Mouse (Mus musculus) megakaryocyte, embryonic 14.5 days (primary cell): ENCODE measurements around the gene Cask. TPM values are rescaled to one million over a fixed set of nuclear protein-coding genes. Genes with fewer than 3 reads are reported as not detected.

Source experiments
- H3K27me3 ChIP-seq: replicated peaks from 2 replicates; pipeline ENCODE3; 2012; ENCODE audit warnings: inconsistent platforms
- H3K36me3 ChIP-seq: replicated peaks from 2 replicates; pipeline ENCODE3; 2012; ENCODE audit warnings: low read length, inconsistent platforms, mixed read lengths
- H3K4me1 ChIP-seq: 2 replicates; pipeline ENCODE4 v1.6.1; 2012; ENCODE audit warnings: inconsistent platforms
- H3K4me3 ChIP-seq: replicated peaks from 2 replicates; pipeline ENCODE3; 2012; ENCODE audit warnings: moderate library complexity, mild to moderate bottlenecking, inconsistent platforms
- H3K9me3 ChIP-seq: 2 replicates; pipeline ENCODE4 v1.6.1; 2012; ENCODE audit warnings: inconsistent platforms
- FLI1 ChIP-seq: IDR thresholded peaks from 2 replicates; pipeline ENCODE4 v1.6.1; 2012; ENCODE audit warnings: low read length, inconsistent platforms, mixed read lengths
- GATA1 ChIP-seq: IDR thresholded peaks from 3 replicates; pipeline ENCODE4 v1.6.1; 2012; ENCODE audit warnings: mixed read lengths, low read length, inconsistent platforms, borderline replicate concordance
- polyA plus RNA-seq: library from polyadenylated mRNA; stranded (reverse); fragments of >175 nt; gene quantifications from 2 replicates; pipeline ENCODE4 v1.2.3, GENCODE M21; 2012; ENCODE audit warnings: low replicate concordance; ENCODE audit not compliant: insufficient read depth

The Cask gene
- polyA plus RNA-seq, 1 experiment = 0.16 TPM

DNA sequence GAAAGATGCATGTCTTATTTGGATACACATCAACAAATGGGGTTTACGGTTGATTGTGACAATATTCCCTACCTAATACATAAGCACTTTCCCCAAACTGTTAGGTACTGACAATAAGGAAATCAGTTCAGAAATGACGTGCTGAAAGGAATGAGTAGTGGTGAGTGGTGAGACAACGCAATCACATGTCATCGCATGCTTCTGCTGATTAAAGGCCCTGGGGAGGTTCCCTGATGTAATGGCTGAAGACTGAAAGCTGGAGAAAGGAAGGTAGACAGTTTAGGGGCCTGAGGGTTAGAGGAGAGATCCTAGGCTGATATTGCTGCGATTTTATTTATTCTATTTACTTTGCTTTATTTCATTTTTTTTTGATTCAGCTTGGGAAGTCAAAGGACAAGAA, 240.1 kb downstream of the Cask start:
- H3K4me3 ChIP-seq = no peak overlapping the region
- TF ChIP-seq FLI1 (no peak), GATA1 (no peak)
- H3K27me3 ChIP-seq = peaks cover 6% of the 10 kb centered on the region
- H3K36me3 ChIP-seq = no peaks in the 10 kb centered on the region
- peaks cover 5% of the 10 kb centered on the region; the same call in 1 of the 2 replicates for H3K4me1 ChIP-seq
- no peaks in the 10 kb centered on the region for H3K9me3 ChIP-seq

- Histone ChIP-seq H3K36me3 (no peaks in the 10 kb centered on the region), H3K4me3 (no peak overlapping the region), H3K4me1 (peaks cover 5% of the 10 kb centered on the region; the same call in 1 of the 2 replicates), H3K27me3 (peaks cover 2% of the 10 kb centered on the region), H3K9me3 (no peaks in the 10 kb centered on the region)
- TF ChIP-seq GATA1 = no peak
- no peak for TF ChIP-seq FLI1
These were observed 243.4 kb downstream of the Cask start for GRCm38 (mm10) chrX:13607752-13608151.

- Histone ChIP-seq H3K4me3 (no peak overlapping the region), H3K27me3 (peaks cover 2% of the 10 kb centered on the region), H3K36me3 (no peaks in the 10 kb centered on the region), H3K4me1 (peaks cover 5% of the 10 kb centered on the region; the same call in 1 of the 2 replicates), H3K9me3 (no peaks in the 10 kb centered on the region)
- TF ChIP-seq FLI1 (no peak), GATA1 (no peak)
These were observed 244.4 kb downstream of the Cask start for GRCm38 (mm10) chrX:13606741-13607140.

GRCm38 (mm10) chrX:13599966-13600365, 251.2 kb downstream of the Cask start:
- H3K36me3 ChIP-seq = no peaks in the 10 kb centered on the region
- no peaks in the 10 kb centered on the region for H3K9me3 ChIP-seq
- TF ChIP-seq GATA1 (no peak), FLI1 (no peak)
- H3K27me3 ChIP-seq = no peaks in the 10 kb centered on the region
- H3K4me3 ChIP-seq = no peak overlapping the region
- H3K4me1 ChIP-seq = no peaks in the 10 kb centered on the region

DNA sequence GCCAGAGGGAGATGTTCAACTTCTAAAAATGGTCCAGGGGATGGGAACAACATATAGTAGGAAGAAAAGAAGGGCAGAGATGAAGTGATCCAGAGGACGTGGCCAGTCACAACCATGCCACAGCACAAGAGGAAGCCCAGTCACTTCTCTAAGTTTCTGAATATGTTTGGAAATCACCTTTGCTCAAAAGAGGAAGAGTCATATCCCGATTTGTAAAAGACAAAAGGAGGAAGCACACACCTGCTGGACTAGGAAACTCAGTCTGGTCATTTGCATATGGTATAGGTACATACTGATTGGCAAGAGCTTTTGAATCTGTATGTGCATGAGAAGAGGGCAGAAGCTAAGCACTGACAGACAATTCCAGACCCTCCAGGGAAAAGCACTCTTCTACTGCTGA, 251.8 kb downstream of the Cask start:
- H3K27me3 ChIP-seq = no peaks in the 10 kb centered on the region
- no peaks in the 10 kb centered on the region for H3K4me1 ChIP-seq
- no peak overlapping the region for H3K4me3 ChIP-seq
- TF ChIP-seq GATA1 (no peak), FLI1 (no peak)
- no peaks in the 10 kb centered on the region for H3K9me3 ChIP-seq
- H3K36me3 ChIP-seq = no peaks in the 10 kb centered on the region

- peaks cover 8% of the 10 kb centered on the region; the same call in 1 of the 2 replicates for H3K9me3 ChIP-seq
- peaks cover 3% of the 10 kb centered on the region for H3K36me3 ChIP-seq
- no peak for TF ChIP-seq FLI1
- no peak for TF ChIP-seq GATA1
- H3K27me3 ChIP-seq = peaks cover 3% of the 10 kb centered on the region
- peaks cover 21% of the 10 kb centered on the region for H3K4me1 ChIP-seq
- no peak overlapping the region for H3K4me3 ChIP-seq
These were observed 273.5 kb downstream of the Cask start for GRCm38 (mm10) chrX:13577647-13578046.

DNA sequence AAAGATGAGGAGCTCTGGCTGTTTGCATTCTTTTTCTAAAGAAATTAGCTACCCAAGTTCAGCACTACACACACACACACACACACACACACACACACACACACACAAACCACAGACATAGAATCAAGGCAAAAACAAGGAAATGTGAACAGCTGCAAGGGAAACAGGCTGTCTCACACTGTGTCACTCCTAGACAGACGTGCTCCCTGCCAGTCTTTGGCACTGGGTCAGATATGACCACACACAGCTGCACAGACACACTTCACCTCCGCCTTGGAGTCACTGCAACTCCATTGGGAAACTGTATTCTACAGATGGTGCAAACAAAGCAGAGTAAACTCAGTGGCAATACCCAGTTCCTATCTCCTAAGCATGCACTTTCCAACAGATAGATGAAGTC, 274.6 kb downstream of the Cask start:
- Histone ChIP-seq H3K36me3 (peaks cover 3% of the 10 kb centered on the region), H3K9me3 (peaks cover 8% of the 10 kb centered on the region; the same call in 1 of the 2 replicates), H3K27me3 (peaks cover 3% of the 10 kb centered on the region), H3K4me1 (peaks cover 21% of the 10 kb centered on the region), H3K4me3 (peak overlapping the region; percentile 70)
- TF ChIP-seq FLI1 (no peak), GATA1 (no peak)

DNA sequence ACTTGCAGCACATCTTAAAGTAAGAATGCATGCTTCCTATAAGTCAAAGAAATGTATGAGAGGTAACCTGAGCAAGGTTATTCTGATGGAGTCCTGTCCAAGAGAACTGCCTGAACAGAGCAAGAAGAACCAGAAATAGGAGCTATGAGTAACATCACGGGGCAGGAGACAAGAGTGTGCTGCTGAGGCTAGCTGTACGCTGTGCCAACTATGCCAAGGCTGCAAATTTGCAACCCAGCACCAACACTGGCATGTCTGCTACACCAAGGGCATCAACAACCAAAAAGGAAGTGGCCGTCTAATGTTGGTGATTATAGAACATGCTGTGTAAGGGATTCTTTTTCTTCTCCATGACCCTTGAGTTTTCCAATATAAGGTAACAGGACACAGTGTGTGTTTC, 276.3 kb downstream of the Cask start:
- H3K9me3 ChIP-seq = peaks cover 8% of the 10 kb centered on the region; the same call in 1 of the 2 replicates
- peaks cover 3% of the 10 kb centered on the region for H3K27me3 ChIP-seq
- peaks cover 3% of the 10 kb centered on the region for H3K36me3 ChIP-seq
- TF ChIP-seq GATA1 (no peak), FLI1 (no peak)
- H3K4me1 ChIP-seq = peaks cover 21% of the 10 kb centered on the region
- peak overlapping the region; percentile 50 for H3K4me3 ChIP-seq

- Histone ChIP-seq H3K4me1 (peaks cover 21% of the 10 kb centered on the region), H3K9me3 (peaks cover 8% of the 10 kb centered on the region; the same call in 1 of the 2 replicates), H3K36me3 (peaks cover 3% of the 10 kb centered on the region), H3K4me3 (no peak overlapping the region), H3K27me3 (peaks cover 3% of the 10 kb centered on the region)
- TF ChIP-seq FLI1 (no peak), GATA1 (no peak)
These were observed 276.9 kb downstream of the Cask start for GRCm38 (mm10) chrX:13574298-13574697.

DNA sequence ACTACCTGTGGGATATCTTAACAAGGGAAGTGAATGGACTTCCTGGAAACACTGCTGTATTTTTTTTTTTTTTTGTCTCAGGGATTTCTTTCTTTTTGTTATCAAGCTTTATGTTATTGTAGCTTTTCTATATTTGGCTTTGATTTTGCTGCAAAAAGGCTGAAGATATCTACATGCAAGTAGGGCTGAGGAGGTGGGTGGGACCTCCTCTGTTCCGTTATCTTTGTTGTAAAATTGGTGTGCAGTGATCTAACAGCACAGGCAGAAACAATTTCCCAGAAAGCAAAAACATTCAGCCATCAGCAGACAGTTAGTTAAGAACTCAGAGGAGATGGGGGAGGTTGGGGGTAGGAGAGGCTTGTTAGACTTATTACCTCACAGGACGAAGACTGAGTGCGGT, 296.7 kb downstream of the Cask start:
- H3K9me3 ChIP-seq = no peaks in the 10 kb centered on the region
- H3K4me1 ChIP-seq = peaks cover 23% of the 10 kb centered on the region
- H3K27me3 ChIP-seq = no peaks in the 10 kb centered on the region
- H3K36me3 ChIP-seq = no peaks in the 10 kb centered on the region
- TF ChIP-seq GATA1 = no peak
- TF ChIP-seq FLI1 = no peak
- no peak overlapping the region for H3K4me3 ChIP-seq

GRCm38 (mm10) chrX:13552288-13552687, 298.9 kb downstream of the Cask start:
- no peaks in the 10 kb centered on the region for H3K27me3 ChIP-seq
- H3K9me3 ChIP-seq = no peaks in the 10 kb centered on the region
- peaks cover 23% of the 10 kb centered on the region for H3K4me1 ChIP-seq
- TF ChIP-seq GATA1 = no peak
- TF ChIP-seq FLI1 = no peak
- no peak overlapping the region for H3K4me3 ChIP-seq
- no peaks in the 10 kb centered on the region for H3K36me3 ChIP-seq
